Mouse (Mus musculus): ENCODE results near the gene Mturn. TPM values are rescaled to one million over a fixed set of nuclear protein-coding genes. Genes with fewer than 3 reads are reported as not detected.

The Mturn gene
- total RNA-seq (2023) = 32.6 TPM

DNA sequence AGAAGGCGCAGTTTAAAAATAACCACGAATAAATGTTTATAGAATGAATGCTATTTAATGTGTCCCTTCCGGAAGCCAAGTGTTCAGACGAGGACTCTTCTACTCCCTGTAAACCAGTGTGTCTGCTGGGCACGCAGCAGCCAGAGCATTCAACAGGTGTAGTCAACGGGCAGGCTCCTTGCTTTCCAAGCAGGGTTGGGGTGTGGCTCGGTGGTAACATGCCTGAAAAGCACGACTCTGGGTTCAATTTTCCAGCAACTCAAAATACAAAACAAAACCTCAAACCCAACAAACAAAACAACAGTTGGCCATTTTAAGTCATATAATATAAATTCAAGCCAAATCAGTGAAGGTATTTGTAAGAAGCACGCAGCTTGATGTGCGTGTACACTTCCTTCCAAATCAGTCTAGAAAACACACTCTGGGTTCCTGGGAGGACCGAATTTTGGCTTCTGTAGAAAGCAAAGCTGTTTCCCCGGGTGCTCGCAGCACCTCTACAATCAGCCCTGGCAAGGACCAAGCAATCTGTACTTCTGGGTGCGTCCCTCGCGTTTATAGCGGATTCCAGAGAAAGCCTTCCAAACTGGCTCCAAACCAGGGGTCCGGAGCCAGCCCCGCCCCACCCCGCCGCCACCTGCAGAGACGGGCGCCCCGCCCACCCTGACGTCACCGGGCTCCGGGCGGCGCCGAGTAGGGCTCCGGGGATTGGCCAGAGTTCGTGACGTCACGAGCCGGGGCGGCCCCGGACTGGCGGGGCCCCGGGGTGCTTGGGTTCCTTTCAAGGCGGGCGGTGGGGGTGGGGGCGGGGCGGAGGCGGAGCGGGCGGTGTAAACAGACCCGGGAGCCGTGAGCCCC lies at the start of gene Mturn:
TSS of gene Mturn (plus strand) at position 734 of the 855 bp plus-strand sequence.

Other genes with a start within 250 kb of the Mturn start
- gene Scrn1, start 115.1 kb upstream of the Mturn start, total RNA-seq (2023) = not detected
- gene Plekha8, start 86.5 kb upstream of the Mturn start, total RNA-seq (2023) = 9.3 TPM
- gene Fkbp14, start 84.3 kb upstream of the Mturn start, total RNA-seq (2023) = 0.61 TPM
- gene Znrf2, start 135.3 kb downstream of the Mturn start, total RNA-seq (2023) = 103 TPM